Mouse (Mus musculus): Measurements from ENCODE around the gene Tbc1d4. TPM values are rescaled to one million over a fixed set of nuclear protein-coding genes. Genes with fewer than 3 reads are reported as not detected.

Tbc1d4 gene
- total and polyA plus RNA-seq, 3 experiments = not detected

DNA sequence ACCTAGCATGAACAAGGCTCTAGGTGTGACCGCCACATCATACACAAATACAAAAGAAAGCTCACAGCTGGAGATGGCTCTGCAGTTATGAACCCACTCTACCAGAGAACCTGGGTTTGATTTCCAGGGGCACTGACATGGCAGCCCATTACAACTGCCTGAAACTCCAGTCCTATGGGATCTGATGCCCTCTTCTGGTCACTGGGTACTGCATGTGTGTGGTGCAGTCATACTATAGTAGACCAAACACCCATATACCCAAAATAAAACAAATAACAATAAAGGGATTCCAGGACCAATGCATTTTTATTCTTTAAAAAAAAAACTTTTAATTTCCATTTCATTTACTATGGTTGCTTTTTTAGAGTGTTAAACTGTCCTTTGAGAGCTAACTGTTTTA, 26.8 kb upstream of the Tbc1d4 start:
- peaks cover 9% of the 10 kb centered on the region for H3K79me2 ChIP-seq (ENCODE audit: control insufficient read depth, insufficient read depth, low read length, poor library complexity)
- no peaks in the 10 kb centered on the region for H3K9me3 ChIP-seq (replicated peaks; ENCODE audit: insufficient read depth, low read length)
- H3K36me3 ChIP-seq (ENCODE audit: control insufficient read depth in 1 of 2, insufficient read depth in 2 of 2, low read length in 2 of 2) = peaks cover 2 to 9% of the 10 kb centered on the region in 2 experiments; a peak in 3 of 4 replicates
- TF ChIP-seq MAFK (IDR thresholded peaks at IDR 0.05; ENCODE audit: borderline replicate concordance, low read depth, low read length) (no peak), CTCF (IDR thresholded peaks at IDR 0.05 in 2 of 3, conservative IDR thresholded peaks at IDR 0.05 in 1 of 3; ENCODE audit: control insufficient read depth in 1 of 3, insufficient read depth in 1 of 3, low read depth in 2 of 3, low read length in 3 of 3, poor library complexity in 1 of 3, severe bottlenecking in 1 of 3) (peak in 1 of 3 experiments; percentile 6; a peak in 1 of 6 replicates)
- no peak overlapping the region for H3K4me3 ChIP-seq (ENCODE audit: control insufficient read depth in 1 of 2, insufficient read depth in 1 of 2, low read depth in 2 of 2, low read length in 2 of 2)
- DNase-seq (ENCODE audit: low read depth, low spot score) = no peak
- no peaks in the 10 kb centered on the region for H3K27me3 ChIP-seq (ENCODE audit: control insufficient read depth in 1 of 2, insufficient read depth in 2 of 2, low read length in 2 of 2)
- H3K27ac ChIP-seq (ENCODE audit: control insufficient read depth, low read depth, low read length) = no peak overlapping the region
- no peak overlapping the region for H3K9ac ChIP-seq (ENCODE audit: control insufficient read depth, low read depth, low read length, poor library complexity, severe bottlenecking)
- H3K4me1 ChIP-seq (ENCODE audit: control insufficient read depth in 1 of 2, insufficient read depth in 2 of 2, low read length in 2 of 2) = peaks cover 0 to 2% of the 10 kb centered on the region in 2 experiments; a peak in 1 of 4 replicates

GRCm38 (mm10) chr14:101630548-101630947, 21.6 kb upstream of the Tbc1d4 start:
- Histone ChIP-seq H3K36me3 (ENCODE audit: control insufficient read depth in 1 of 2, insufficient read depth in 2 of 2, low read length in 2 of 2) (peaks cover 0 to 2% of the 10 kb centered on the region in 2 experiments; a peak in 1 of 4 replicates), H3K79me2 (ENCODE audit: control insufficient read depth, insufficient read depth, low read length, poor library complexity) (no peaks in the 10 kb centered on the region), H3K27ac (ENCODE audit: control insufficient read depth, low read depth, low read length) (no peak overlapping the region), H3K4me1 (ENCODE audit: control insufficient read depth in 1 of 2, insufficient read depth in 2 of 2, low read length in 2 of 2) (no peaks in the 10 kb centered on the region), H3K9me3 (replicated peaks; ENCODE audit: insufficient read depth, low read length) (no peaks in the 10 kb centered on the region), H3K9ac (ENCODE audit: control insufficient read depth, low read depth, low read length, poor library complexity, severe bottlenecking) (no peak overlapping the region), H3K4me3 (ENCODE audit: control insufficient read depth in 1 of 2, insufficient read depth in 1 of 2, low read depth in 2 of 2, low read length in 2 of 2) (no peak overlapping the region), H3K27me3 (ENCODE audit: control insufficient read depth in 1 of 2, insufficient read depth in 2 of 2, low read length in 2 of 2) (no peaks in the 10 kb centered on the region)
- no peak for TF ChIP-seq MEF2A (IDR thresholded peaks at IDR 0.05; ENCODE audit: extremely low read depth, insufficient replicate concordance, low read depth, low read length, poor library complexity, severe bottlenecking)
- DNase-seq (ENCODE audit: low read depth, low spot score) = no peak

DNA sequence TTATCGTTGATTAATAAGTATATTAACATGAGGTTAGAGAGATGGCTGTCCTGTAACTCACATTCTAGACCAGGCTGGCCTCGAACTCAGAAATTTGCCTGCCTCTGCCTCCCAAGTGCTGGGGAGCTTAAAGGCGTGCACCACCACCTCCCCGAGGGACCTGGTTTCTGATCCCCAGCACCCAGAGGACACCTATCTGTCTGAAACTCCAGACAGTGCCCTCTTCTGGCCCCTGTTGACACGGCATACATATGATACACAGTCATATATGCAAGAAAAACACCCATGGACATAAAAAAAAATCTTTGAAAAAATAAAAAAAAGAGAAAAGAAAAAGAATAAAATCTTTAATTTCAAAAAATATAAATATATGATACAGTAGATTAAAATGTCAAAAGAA, 8.7 kb upstream of the Tbc1d4 start:
- no peak overlapping the region for H3K4me3 ChIP-seq (ENCODE audit: control insufficient read depth in 1 of 2, insufficient read depth in 1 of 2, low read depth in 2 of 2, low read length in 2 of 2)
- H3K4me1 ChIP-seq (ENCODE audit: control insufficient read depth in 1 of 2, insufficient read depth in 2 of 2, low read length in 2 of 2) = no peaks in the 10 kb centered on the region
- H3K9me3 ChIP-seq (replicated peaks; ENCODE audit: insufficient read depth, low read length) = no peaks in the 10 kb centered on the region
- no peaks in the 10 kb centered on the region; a peak in 1 of 4 replicates for H3K27me3 ChIP-seq (ENCODE audit: control insufficient read depth in 1 of 2, insufficient read depth in 2 of 2, low read length in 2 of 2)
- peak; percentile 15 for DNase-seq (ENCODE audit: low read depth, low spot score)
- H3K9ac ChIP-seq (ENCODE audit: control insufficient read depth, low read depth, low read length, poor library complexity, severe bottlenecking) = no peak overlapping the region
- H3K36me3 ChIP-seq (ENCODE audit: control insufficient read depth in 1 of 2, insufficient read depth in 2 of 2, low read length in 2 of 2) = no peaks in the 10 kb centered on the region
- no peak overlapping the region for H3K27ac ChIP-seq (ENCODE audit: control insufficient read depth, low read depth, low read length)
- peak; percentile 25 for TF ChIP-seq SMC3 (IDR thresholded peaks at IDR 0.05; ENCODE audit: low read depth, low read length)
- no peak for TF ChIP-seq RCOR1 (IDR thresholded peaks at IDR 0.05; ENCODE audit: low read depth, low read length)
- peak in 1 of 3 experiments; percentile 17; a peak in 1 of 6 replicates for TF ChIP-seq CTCF (IDR thresholded peaks at IDR 0.05 in 2 of 3, conservative IDR thresholded peaks at IDR 0.05 in 1 of 3; ENCODE audit: control insufficient read depth in 1 of 3, insufficient read depth in 1 of 3, low read depth in 2 of 3, low read length in 3 of 3, poor library complexity in 1 of 3, severe bottlenecking in 1 of 3)
- TF ChIP-seq POLR2A (IDR thresholded peaks at IDR 0.05; ENCODE audit: control insufficient read depth in 1 of 2, insufficient read depth in 1 of 2, low read depth in 1 of 2, low read length in 2 of 2, poor library complexity in 1 of 2) = no peak
- TF ChIP-seq USF1 (IDR thresholded peaks at IDR 0.05; ENCODE audit: low read depth, low read length) = no peak
- no peak for TF ChIP-seq MYC (IDR thresholded peaks at IDR 0.05; ENCODE audit: low read depth, low read length)
- no peak for TF ChIP-seq MYB (IDR thresholded peaks at IDR 0.05; ENCODE audit: low read depth, low read length)
- TF ChIP-seq TAL1 (IDR thresholded peaks at IDR 0.05; ENCODE audit: low read length) = no peak
- TF ChIP-seq ZMIZ1 (IDR thresholded peaks at IDR 0.05; ENCODE audit: low read depth, low read length) = no peak
- no peak for TF ChIP-seq ZNF384 (IDR thresholded peaks at IDR 0.05; ENCODE audit: low read depth, low read length)
- TF ChIP-seq E2F4 (IDR thresholded peaks at IDR 0.05; ENCODE audit: borderline replicate concordance, low read depth, low read length) = no peak
- TF ChIP-seq MAZ (IDR thresholded peaks at IDR 0.05; ENCODE audit: low read depth, low read length) = no peak
- no peak for TF ChIP-seq TBP (IDR thresholded peaks at IDR 0.05; ENCODE audit: low read depth, low read length)
- no peaks in the 10 kb centered on the region for H3K79me2 ChIP-seq (ENCODE audit: control insufficient read depth, insufficient read depth, low read length, poor library complexity)

All from MEL (cell line).